Mouse (Mus musculus): ENCODE data around the gene Tssk2.

Tssk2 gene

DNA sequence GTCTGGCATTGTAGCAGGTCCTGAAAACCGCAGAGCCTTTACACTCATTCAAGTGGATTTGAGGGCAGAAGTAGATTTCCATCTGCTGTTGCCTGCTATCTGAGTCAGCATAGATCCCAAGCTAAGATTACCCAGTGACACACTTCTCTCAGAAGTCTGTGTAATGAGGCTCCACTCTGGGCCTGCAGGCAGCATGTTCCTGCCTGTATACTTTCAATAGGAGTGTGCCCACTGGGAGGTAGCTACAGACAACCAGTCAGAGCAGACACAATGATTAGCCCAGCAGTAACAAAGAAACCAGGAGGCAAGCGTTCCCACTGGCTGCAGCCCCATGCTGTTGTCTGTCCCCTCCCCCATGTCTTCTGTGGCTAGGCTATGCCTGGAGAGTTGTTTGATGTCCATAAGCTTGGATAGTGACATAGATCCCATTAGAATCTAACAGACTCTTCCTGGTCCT lies 51.0 kb downstream of the Tssk2 start:
- DNase-seq = no peak

Data from kidney, postnatal 10 days (tissue).